Mouse (Mus musculus) embryonic facial prominence, embryonic 10.5 days (tissue): ENCODE measurements around the gene Fry. TPM values are rescaled to one million over a fixed set of nuclear protein-coding genes. Genes with fewer than 3 reads are reported as not detected.

Source experiments
- DNase-seq: peaks from one replicate; pipeline ENCODE4 v3.0.0-alpha.2; 2017; ENCODE audit warnings: low spot score
- H3K27ac ChIP-seq: fragments of 300-500 bp; sonication (generic); replicated peaks from 2 replicates; pipeline ENCODE4 v1.5.1; 2016; ENCODE audit warnings: mild to moderate bottlenecking
- H3K27me3 ChIP-seq: fragments of 300-500 bp; sonication (generic); replicated peaks from 2 replicates; pipeline ENCODE4 v1.6.1; 2016; ENCODE audit warnings: low read depth, mild to moderate bottlenecking; ENCODE audit not compliant: poor library complexity, severe bottlenecking
- H3K36me3 ChIP-seq: fragments of 300-500 bp; sonication (generic); replicated peaks from 2 replicates; pipeline ENCODE4 v1.6.1; 2016; ENCODE audit warnings: mild to moderate bottlenecking, moderate library complexity
- H3K4me1 ChIP-seq: fragments of 300-500 bp; sonication (generic); 2 replicates; pipeline ENCODE4 v1.6.1; 2016
- H3K4me3 ChIP-seq: fragments of 300-500 bp; sonication (generic); 2 replicates; pipeline ENCODE4 v1.5.1; 2016; ENCODE audit warnings: mild to moderate bottlenecking, moderate library complexity
- H3K9me3 ChIP-seq: fragments of 300-500 bp; sonication (generic); 2 replicates; pipeline ENCODE4 v1.6.1; 2016; ENCODE audit warnings: mild to moderate bottlenecking
- WGBS: fragments of 180-500 bp; shearing (Covaris S2); methylation state at CpG from one replicate; pipeline ENCODE4 v1.1.7; 2016; 5-methylcytosine and 5-hydroxymethylcytosine counted together
- polyA plus RNA-seq: library from polyadenylated mRNA; unstranded; fragments of >200 nt; fragmentation: Nextera tagmentation; extraction: Ambion mirVana; gene quantifications from 2 replicates; pipeline ENCODE4 v1.2.1, GENCODE M21; 2016

Gene Fry
- polyA plus RNA-seq, 1 experiment from 2014 or later: 7.4 TPM

- 79% methylated on average over 11 of the region's 11 CpGs for WGBS
- Histone ChIP-seq H3K27ac (no peak overlapping the region), H3K27me3 (no peaks in the 10 kb centered on the region), H3K36me3 (no peaks in the 10 kb centered on the region), H3K9me3 (no peaks in the 10 kb centered on the region), H3K4me1 (peaks cover 27% of the 10 kb centered on the region), H3K4me3 (no peak overlapping the region)
- DNase-seq: no peak
Observed at GRCm38 (mm10) chr5:150295096-150295495, 176.7 kb downstream of the Fry start.

- no peaks in the 10 kb centered on the region for H3K9me3 ChIP-seq
- WGBS: 86% methylated on average over 6 of the region's 6 CpGs
- H3K27me3 ChIP-seq: no peaks in the 10 kb centered on the region
- no peak overlapping the region for H3K4me3 ChIP-seq
- H3K27ac ChIP-seq: no peak overlapping the region
- peaks cover 17% of the 10 kb centered on the region for H3K4me1 ChIP-seq
- DNase-seq: no peak
- H3K36me3 ChIP-seq: no peaks in the 10 kb centered on the region
Observed at GRCm38 (mm10) chr5:150298969-150299368, 180.5 kb downstream of the Fry start.

- 80% methylated on average over 2 of the region's 2 CpGs for WGBS
- no peaks in the 10 kb centered on the region for H3K36me3 ChIP-seq
- no peaks in the 10 kb centered on the region for H3K27me3 ChIP-seq
- H3K4me1 ChIP-seq: no peaks in the 10 kb centered on the region
- H3K9me3 ChIP-seq: no peaks in the 10 kb centered on the region
- no peak overlapping the region for H3K27ac ChIP-seq
- no peak for DNase-seq
- no peak overlapping the region for H3K4me3 ChIP-seq
Observed at GRCm38 (mm10) chr5:150302123-150302522, 183.7 kb downstream of the Fry start.

DNA sequence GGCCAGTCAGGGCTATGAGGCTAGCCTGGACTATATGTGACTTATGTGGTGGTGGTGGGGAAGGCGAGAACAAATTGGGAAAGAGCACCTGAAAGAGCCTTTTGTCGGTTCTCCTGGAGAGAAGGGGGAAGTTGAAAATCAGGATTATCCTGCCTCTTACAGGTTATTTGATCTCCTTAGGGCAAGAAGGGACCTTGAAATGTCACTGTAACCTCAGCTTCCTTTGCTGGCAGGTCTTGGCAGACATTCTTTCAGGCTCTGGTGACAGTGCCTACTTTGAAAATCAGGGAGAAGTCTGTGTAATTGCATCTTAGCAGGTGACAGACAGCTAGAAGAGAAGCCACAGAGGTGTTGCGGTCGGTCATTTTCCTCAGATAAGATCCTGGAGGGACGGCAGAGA is 184.6 kb downstream of the Fry start:
- no peak for DNase-seq
- WGBS: 67% methylated on average over 5 of the region's 5 CpGs
- Histone ChIP-seq H3K27me3 (no peaks in the 10 kb centered on the region), H3K4me3 (no peak overlapping the region), H3K36me3 (no peaks in the 10 kb centered on the region), H3K27ac (no peak overlapping the region), H3K4me1 (no peaks in the 10 kb centered on the region), H3K9me3 (no peaks in the 10 kb centered on the region)

- Histone ChIP-seq H3K27me3 (no peaks in the 10 kb centered on the region), H3K36me3 (no peaks in the 10 kb centered on the region), H3K4me1 (no peaks in the 10 kb centered on the region), H3K4me3 (no peak overlapping the region), H3K9me3 (0 out of 2 replicates have a peak, but pooled peaks cover 3% of the 10 kb centered on the region), H3K27ac (no peak overlapping the region)
- WGBS: 90% methylated on average over 5 of the region's 5 CpGs
- no peak for DNase-seq
Observed at GRCm38 (mm10) chr5:150306497-150306896, 188.1 kb downstream of the Fry start.

DNA sequence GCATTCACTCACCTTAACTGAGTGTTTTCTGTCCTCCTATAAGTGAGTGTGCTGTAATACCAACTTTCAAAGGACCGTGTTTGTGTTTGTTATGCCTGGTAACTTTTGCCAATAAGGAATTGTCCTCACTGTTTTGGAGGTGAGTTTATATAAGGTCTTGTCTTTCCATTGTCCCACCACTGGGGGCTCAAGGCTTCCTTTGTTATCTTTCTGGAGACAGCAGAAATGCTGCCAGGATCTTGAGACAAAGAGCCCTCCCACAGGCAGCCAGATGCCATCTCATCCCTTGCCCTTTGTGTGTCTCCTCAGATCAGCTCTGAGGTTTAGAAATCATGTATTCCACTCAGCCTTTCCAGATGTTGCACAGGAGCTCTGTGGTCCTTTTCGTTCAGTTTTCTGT is 194.8 kb downstream of the Fry start:
- H3K36me3 ChIP-seq: no peaks in the 10 kb centered on the region
- no peaks in the 10 kb centered on the region for H3K4me1 ChIP-seq
- no peak for DNase-seq
- H3K27me3 ChIP-seq: no peaks in the 10 kb centered on the region
- no peak overlapping the region for H3K4me3 ChIP-seq
- 74% methylated on average over 2 of the region's 2 CpGs for WGBS
- no peak overlapping the region for H3K27ac ChIP-seq
- 0 out of 2 replicates have a peak, but pooled peaks cover 3% of the 10 kb centered on the region for H3K9me3 ChIP-seq

GRCm38 (mm10) chr5:150314582-150314981 is 196.1 kb downstream of the Fry start:
- Histone ChIP-seq H3K27me3 (no peaks in the 10 kb centered on the region), H3K9me3 (no peaks in the 10 kb centered on the region), H3K27ac (no peak overlapping the region), H3K4me1 (no peaks in the 10 kb centered on the region), H3K4me3 (no peak overlapping the region), H3K36me3 (no peaks in the 10 kb centered on the region)
- no peak for DNase-seq
- WGBS: 94% methylated on average over 6 of the region's 6 CpGs

DNA sequence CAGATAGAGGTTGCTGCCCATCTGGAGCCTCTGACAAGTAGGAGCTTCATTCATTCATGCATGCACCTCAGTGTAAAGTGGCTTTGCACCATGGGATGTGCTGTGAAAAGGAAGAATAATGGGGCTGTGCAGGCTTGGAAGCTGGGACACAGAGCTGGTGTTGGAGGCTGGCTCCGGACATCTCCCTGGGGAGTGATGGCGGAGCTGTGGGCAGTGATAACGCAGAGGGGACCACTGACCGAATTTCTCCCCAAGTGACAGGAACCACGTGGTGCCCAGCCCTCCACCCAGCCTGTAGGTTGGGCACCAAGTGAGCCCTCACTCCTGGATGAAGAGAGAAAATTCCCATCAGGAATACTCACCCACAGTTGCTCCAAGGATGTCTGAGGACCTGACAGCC is 207.0 kb downstream of the Fry start:
- Histone ChIP-seq H3K4me3 (no peak overlapping the region), H3K27ac (no peak overlapping the region), H3K4me1 (no peaks in the 10 kb centered on the region), H3K9me3 (no peaks in the 10 kb centered on the region), H3K36me3 (no peaks in the 10 kb centered on the region), H3K27me3 (no peaks in the 10 kb centered on the region)
- WGBS: 77% methylated on average over 5 of the region's 5 CpGs
- DNase-seq: no peak

DNA sequence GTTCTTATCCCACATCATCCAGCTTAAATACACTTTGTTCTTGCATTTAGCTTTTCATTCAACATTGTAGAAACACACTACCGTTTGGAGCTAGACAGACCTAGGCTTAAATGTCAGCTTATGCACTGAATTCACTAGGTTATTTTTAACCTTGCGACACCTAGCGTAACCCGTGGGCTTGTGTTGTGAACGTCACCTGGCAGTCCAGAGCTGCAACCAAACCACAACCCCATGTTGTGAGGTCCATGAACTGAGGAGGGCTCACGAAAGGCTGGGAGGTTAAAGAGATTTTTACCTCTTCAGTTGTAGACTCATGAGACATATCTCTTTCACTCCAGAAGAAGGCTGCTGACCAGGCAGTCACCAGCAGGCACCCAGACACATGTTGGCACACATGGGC is 210.2 kb downstream of the Fry start:
- 93% methylated on average over 6 of the region's 6 CpGs for WGBS
- peaks cover 9% of the 10 kb centered on the region; the same call in 1 of the 2 replicates for H3K4me1 ChIP-seq
- H3K27ac ChIP-seq: no peak overlapping the region
- H3K4me3 ChIP-seq: no peak overlapping the region
- H3K27me3 ChIP-seq: no peaks in the 10 kb centered on the region
- DNase-seq: no peak
- no peaks in the 10 kb centered on the region for H3K9me3 ChIP-seq
- H3K36me3 ChIP-seq: no peaks in the 10 kb centered on the region

- Histone ChIP-seq H3K27me3 (no peaks in the 10 kb centered on the region), H3K9me3 (no peaks in the 10 kb centered on the region), H3K36me3 (no peaks in the 10 kb centered on the region), H3K4me3 (no peak overlapping the region), H3K4me1 (peaks cover 9% of the 10 kb centered on the region; the same call in 1 of the 2 replicates), H3K27ac (no peak overlapping the region)
- no peak for DNase-seq
- 92% methylated on average over 2 of the region's 2 CpGs for WGBS
Observed at GRCm38 (mm10) chr5:150331821-150332220, 213.4 kb downstream of the Fry start.

- Histone ChIP-seq H3K4me1 (peaks cover 10% of the 10 kb centered on the region), H3K9me3 (no peaks in the 10 kb centered on the region), H3K27ac (no peak overlapping the region), H3K36me3 (no peaks in the 10 kb centered on the region), H3K4me3 (no peak overlapping the region), H3K27me3 (no peaks in the 10 kb centered on the region)
- no peak for DNase-seq
- WGBS: 73% methylated on average over 5 of the region's 5 CpGs
Observed at GRCm38 (mm10) chr5:150332810-150333209, 214.4 kb downstream of the Fry start.

- Histone ChIP-seq H3K4me3 (no peak overlapping the region), H3K27ac (no peak overlapping the region), H3K9me3 (no peaks in the 10 kb centered on the region), H3K27me3 (no peaks in the 10 kb centered on the region), H3K4me1 (peaks cover 12% of the 10 kb centered on the region), H3K36me3 (no peaks in the 10 kb centered on the region)
- no peak for DNase-seq
- 72% methylated on average over 10 of the region's 10 CpGs for WGBS
Observed at GRCm38 (mm10) chr5:150333328-150333731, 214.9 kb downstream of the Fry start.

GRCm38 (mm10) chr5:150336451-150336850 is 218.0 kb downstream of the Fry start:
- Histone ChIP-seq H3K27me3 (no peaks in the 10 kb centered on the region), H3K4me1 (peaks cover 19% of the 10 kb centered on the region), H3K27ac (no peak overlapping the region), H3K9me3 (no peaks in the 10 kb centered on the region), H3K36me3 (no peaks in the 10 kb centered on the region), H3K4me3 (no peak overlapping the region)
- DNase-seq: no peak
- 55% methylated on average over 10 of the region's 10 CpGs for WGBS

DNA sequence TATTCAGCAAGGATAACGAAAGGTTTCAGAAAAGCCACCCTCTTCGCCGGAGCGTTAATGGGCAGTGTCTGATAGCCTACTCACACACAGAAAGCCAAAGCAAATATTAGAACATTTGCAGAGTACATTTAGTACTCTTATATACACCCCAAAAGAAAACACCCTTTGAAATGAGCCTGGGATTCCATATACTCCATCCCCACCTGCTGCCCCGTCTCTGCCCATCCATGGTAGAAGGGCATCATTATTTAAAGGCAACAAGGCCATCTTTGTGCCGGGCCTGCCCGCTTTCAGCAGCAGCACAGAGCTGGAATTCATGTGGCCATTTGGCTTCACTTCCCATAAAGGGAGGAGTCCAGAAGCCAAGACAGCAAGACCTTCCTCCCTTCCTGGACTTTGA is 219.3 kb downstream of the Fry start:
- Histone ChIP-seq H3K4me3 (no peak overlapping the region), H3K27ac (no peak overlapping the region), H3K27me3 (no peaks in the 10 kb centered on the region), H3K4me1 (peaks cover 18% of the 10 kb centered on the region), H3K36me3 (no peaks in the 10 kb centered on the region), H3K9me3 (no peaks in the 10 kb centered on the region)
- DNase-seq: no peak
- WGBS: 92% methylated on average over 7 of the region's 7 CpGs
